Mouse (Mus musculus) megakaryocyte, embryonic 14.5 days (primary cell): ENCODE measurements around the gene Hist1h2af.

Experiments used
- FLI1 ChIP-seq: IDR thresholded peaks from 2 replicates; pipeline ENCODE4 v1.6.1; 2012; ENCODE audit warnings: low read length, inconsistent platforms, mixed read lengths
- GATA1 ChIP-seq: IDR thresholded peaks from 3 replicates; pipeline ENCODE4 v1.6.1; 2012; ENCODE audit warnings: mixed read lengths, low read length, inconsistent platforms, borderline replicate concordance

- TF ChIP-seq GATA1 = no peak
- TF ChIP-seq FLI1 = no peak
Observed at GRCm38 (mm10) chr13:23485271-23485670, 48.4 kb upstream of the Hist1h2af start.
